Mouse (Mus musculus) myocyte (in vitro differentiated cells): ENCODE results near the gene C730034F03Rik. TPM values are rescaled to one million over a fixed set of nuclear protein-coding genes. Genes with fewer than 3 reads are reported as not detected.

Experiments used
- H3K27me3 ChIP-seq: one replicate; pipeline ENCODE4 v1.6.1; 2011; ENCODE audit not compliant: control insufficient read depth, insufficient read depth, insufficient read length
- H3K36me3 ChIP-seq: one replicate; pipeline ENCODE4 v1.6.1; 2011; ENCODE audit not compliant: control insufficient read depth, insufficient read depth
- H3K4me2 ChIP-seq: one replicate; pipeline ENCODE4 v1.6.1; 2011; ENCODE audit warnings: low read depth, control low read depth
- H3K4me3 ChIP-seq: one replicate; pipeline ENCODE4 v1.5.1; 2011; ENCODE audit warnings: mild to moderate bottlenecking, control low read depth, moderate library complexity
- H3K79me2 ChIP-seq: one replicate; pipeline ENCODE4 v1.6.1; 2011; ENCODE audit not compliant: control insufficient read depth, insufficient read depth
- H3ac ChIP-seq: one replicate; pipeline ENCODE4 v1.6.1; 2011; ENCODE audit not compliant: control insufficient read depth, insufficient read length
- CEBPB ChIP-seq: IDR thresholded peaks from 2 replicates; pipeline ENCODE4 v1.6.1; 2011; ENCODE audit warnings: mild to moderate bottlenecking, moderate library complexity; ENCODE audit not compliant: poor library complexity, insufficient read depth, severe bottlenecking
- E2F4 ChIP-seq: IDR thresholded peaks from one replicate; pipeline ENCODE4 v1.6.1; 2011; ENCODE audit warnings: mild to moderate bottlenecking, control low read depth, moderate library complexity; ENCODE audit not compliant: insufficient read depth
- MAX ChIP-seq: IDR thresholded peaks from one replicate; pipeline ENCODE4 v1.6.1; 2011; ENCODE audit warnings: low read depth, mild to moderate bottlenecking, control low read depth
- MYOD1 ChIP-seq, 3 experiments: IDR thresholded peaks; one replicate each; pipeline ENCODE4 v1.6.1; 2011; ENCODE audit warnings: control low read depth in 2 of 3, low read depth in 2 of 3, mild to moderate bottlenecking in 2 of 3, moderate library complexity in 1 of 3; ENCODE audit not compliant: insufficient read length in 2 of 3, control insufficient read depth in 1 of 3
- MYOG ChIP-seq, 3 experiments: IDR thresholded peaks; one replicate each; pipeline ENCODE4 v1.6.1; 2011; ENCODE audit warnings: control low read depth in 2 of 3, low read depth in 2 of 3, mild to moderate bottlenecking in 2 of 3; ENCODE audit not compliant: insufficient read length in 2 of 3, control insufficient read depth in 1 of 3, insufficient read depth in 1 of 3
- POLR2A ChIP-seq: IDR thresholded peaks from one replicate; pipeline ENCODE4 v1.6.1; 2011; ENCODE audit warnings: low read depth, mild to moderate bottlenecking, control low read depth, moderate library complexity; ENCODE audit not compliant: insufficient read length
- POLR2AphosphoS2 ChIP-seq: IDR thresholded peaks from one replicate; pipeline ENCODE4 v1.6.1; 2011; ENCODE audit warnings: low read depth, control low read depth; ENCODE audit not compliant: insufficient read length
- REST ChIP-seq: IDR thresholded peaks from one replicate; pipeline ENCODE4 v1.6.1; 2011; ENCODE audit warnings: mild to moderate bottlenecking, control low read depth, moderate library complexity; ENCODE audit not compliant: insufficient read depth, insufficient read length
- SRF ChIP-seq: IDR thresholded peaks from one replicate; pipeline ENCODE4 v1.6.1; 2011; ENCODE audit warnings: low read depth; ENCODE audit not compliant: control insufficient read depth, insufficient read length
- TCF12 ChIP-seq: IDR thresholded peaks from one replicate; pipeline ENCODE4 v1.6.1; 2011; ENCODE audit warnings: mild to moderate bottlenecking, control low read depth; ENCODE audit not compliant: poor library complexity, insufficient read depth, severe bottlenecking
- TCF3 ChIP-seq: IDR thresholded peaks from one replicate; pipeline ENCODE4 v1.6.1; 2011; ENCODE audit warnings: low read depth, control low read depth; ENCODE audit not compliant: insufficient read length
- USF1 ChIP-seq: IDR thresholded peaks from one replicate; pipeline ENCODE4 v1.6.1; 2011; ENCODE audit warnings: low read depth, mild to moderate bottlenecking, control low read depth, moderate library complexity
- polyA plus RNA-seq: library from polyadenylated mRNA; unstranded; fragments of >200 nt; fragmentation: generic; extraction: Trizol; gene quantifications from one replicate; pipeline ENCODE4 v1.2.1, GENCODE M21; 2012; ENCODE audit warnings: missing spikeins

Gene C730034F03Rik
- polyA plus RNA-seq, 1 experiment, result 0.80 TPM

DNA sequence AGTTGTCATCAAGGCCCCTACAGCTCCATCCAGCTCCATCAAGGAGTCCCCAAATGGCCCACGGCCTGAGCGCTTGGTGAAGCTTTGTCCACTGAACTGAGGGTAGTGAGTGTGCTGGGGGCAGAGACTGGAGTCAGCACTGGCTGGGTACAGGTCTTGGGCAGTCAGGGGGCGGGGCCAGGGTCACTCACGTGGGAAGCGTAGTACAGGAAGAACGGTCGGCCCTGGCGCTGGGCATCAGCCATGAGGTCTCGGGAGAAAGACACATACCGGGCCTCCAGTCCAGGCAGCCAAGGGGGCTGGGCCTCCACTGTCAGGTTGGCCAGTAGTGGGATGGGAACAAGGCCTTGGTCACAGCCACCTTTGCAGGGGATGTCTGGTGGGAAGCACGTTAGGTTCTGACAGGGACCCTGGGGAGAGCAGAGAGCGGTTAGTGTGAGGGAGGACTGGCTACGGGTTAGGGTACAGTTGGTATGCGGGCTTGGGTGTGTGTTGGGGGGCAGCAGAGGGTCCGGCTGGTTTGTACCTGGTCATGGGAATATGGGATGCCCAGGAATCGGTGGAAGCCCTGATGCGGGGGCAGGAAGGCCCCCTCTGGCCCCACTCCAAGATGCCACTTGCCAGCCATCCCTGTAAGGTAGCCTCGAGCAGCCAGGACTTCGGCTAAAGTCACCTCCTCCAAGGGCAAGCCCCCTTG, 45.4 kb downstream of the C730034F03Rik start:
- H3K79me2 ChIP-seq, result no peaks in the 10 kb centered on the region
- H3K36me3 ChIP-seq, result no peaks in the 10 kb centered on the region
- no peak overlapping the region for H3ac ChIP-seq
- peak overlapping the region; percentile 46 for H3K4me3 ChIP-seq
- TF ChIP-seq REST (no peak), USF1 (no peak), POLR2AphosphoS2 (no peak)
- H3K27me3 ChIP-seq, result no peaks in the 10 kb centered on the region
- peak overlapping the region; percentile 92 for H3K4me2 ChIP-seq

- TF ChIP-seq CEBPB (no peak), POLR2AphosphoS2 (no peak), TCF3 (no peak), MYOD1 (IDR thresholded peaks at IDR 0.05; ENCODE audit: control insufficient read depth in 1 of 3, insufficient read length in 2 of 3, low read depth in 2 of 3) (no peak)
- no peaks in the 10 kb centered on the region for H3K79me2 ChIP-seq
- H3K36me3 ChIP-seq, result no peaks in the 10 kb centered on the region
- no peaks in the 10 kb centered on the region for H3K27me3 ChIP-seq
- H3ac ChIP-seq, result no peak overlapping the region
- H3K4me3 ChIP-seq, result peak overlapping the region; percentile 46
- H3K4me2 ChIP-seq, result peak overlapping the region; percentile 92
Measured at GRCm38 (mm10) chr15:89475293-89475600, 45.9 kb downstream of the C730034F03Rik start.

DNA sequence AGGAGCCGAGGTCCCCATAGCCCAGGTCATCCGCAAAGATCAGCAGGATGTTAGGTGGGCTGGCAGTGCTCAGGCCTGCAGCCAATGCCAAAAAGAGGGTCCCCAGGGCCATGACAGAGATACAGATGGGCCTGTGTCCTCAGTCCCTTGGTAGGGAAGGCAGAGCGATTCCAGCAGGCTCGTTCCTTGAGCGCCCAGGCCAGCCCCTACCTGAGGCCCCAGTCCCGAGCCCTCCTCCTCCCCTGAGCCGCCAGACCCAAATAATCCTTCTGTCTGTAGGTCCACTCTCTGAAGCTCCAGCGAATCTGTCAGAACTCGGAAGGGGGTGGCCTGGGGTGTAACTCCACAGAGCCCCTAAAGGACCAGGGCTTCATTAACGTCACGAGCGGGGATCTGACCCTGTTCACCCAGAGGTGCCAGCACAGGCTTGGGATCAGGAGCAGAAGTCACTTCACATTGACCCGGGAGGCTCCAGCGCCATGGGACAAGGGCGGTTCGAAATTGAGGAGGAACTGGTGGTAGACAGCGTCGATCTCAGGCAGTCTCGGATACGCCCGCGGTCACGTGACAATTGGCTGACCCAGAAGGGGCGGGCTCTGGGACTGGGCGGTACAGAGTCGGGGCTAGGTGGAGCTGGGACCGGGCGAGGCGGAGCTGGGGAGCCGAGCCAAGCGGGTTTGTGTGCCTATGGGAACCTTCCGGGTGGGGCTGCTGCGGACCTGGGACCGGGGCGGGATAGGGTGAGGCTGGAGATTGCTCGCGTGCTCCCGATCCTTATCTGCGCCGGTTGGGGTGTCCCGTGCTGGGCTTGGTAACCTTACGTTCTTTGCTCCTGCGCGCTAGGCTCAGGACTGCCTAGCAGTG, 46.5 kb downstream of the C730034F03Rik start:
- TF ChIP-seq MAX (no peak), USF1 (peak; percentile 96), POLR2AphosphoS2 (peak; percentile 92), SRF (no peak), POLR2A (peak; percentile 96)

GRCm38 (mm10) chr15:89476475-89476815, 47.1 kb downstream of the C730034F03Rik start:
- Histone ChIP-seq H3K27me3 (no peaks in the 10 kb centered on the region), H3K79me2 (no peaks in the 10 kb centered on the region), H3K4me2 (peak overlapping the region; percentile 92), H3K4me3 (peak overlapping the region; percentile 46), H3ac (peak overlapping the region; percentile 11), H3K36me3 (no peaks in the 10 kb centered on the region)
- TF ChIP-seq SRF (no peak), E2F4 (no peak), CEBPB (no peak), POLR2AphosphoS2 (no peak), POLR2A (no peak), TCF12 (no peak), MAX (no peak), REST (no peak), MYOG (IDR thresholded peaks at IDR 0.05; ENCODE audit: control insufficient read depth in 1 of 3, insufficient read depth in 1 of 3, insufficient read length in 2 of 3, low read depth in 2 of 3) (no peak), TCF3 (no peak), MYOD1 (IDR thresholded peaks at IDR 0.05; ENCODE audit: control insufficient read depth in 1 of 3, insufficient read length in 2 of 3, low read depth in 2 of 3) (no peak), USF1 (no peak)

More for the DNA sequence above, 46.5 kb downstream of the C730034F03Rik start:
- H3K4me3 ChIP-seq, result peak overlapping the region; percentile 46
- H3K27me3 ChIP-seq, result no peaks in the 10 kb centered on the region
- H3ac ChIP-seq, result peak overlapping the region; percentile 11
- H3K4me2 ChIP-seq, result peak overlapping the region; percentile 92
- H3K36me3 ChIP-seq, result no peaks in the 10 kb centered on the region
- no peaks in the 10 kb centered on the region for H3K79me2 ChIP-seq

DNA sequence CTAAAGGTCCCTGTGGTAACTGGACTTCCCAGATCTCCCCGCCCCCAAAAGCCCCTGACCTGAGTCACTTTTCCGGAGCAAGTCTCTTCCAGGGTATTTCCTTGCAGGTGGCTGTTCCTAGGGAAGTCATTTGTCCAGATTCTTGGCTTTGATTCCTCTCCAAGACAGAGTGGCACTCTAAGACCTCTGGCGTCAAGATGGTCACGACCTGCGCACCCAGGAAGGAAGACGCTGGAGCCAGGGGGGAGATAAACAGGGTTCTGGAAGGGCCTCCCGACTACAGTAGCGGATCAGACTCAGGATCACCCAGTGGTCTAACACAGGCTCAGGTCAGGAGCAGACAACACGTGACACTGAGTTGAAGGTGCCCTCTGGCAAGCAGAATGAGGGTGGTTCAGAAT, 47.7 kb downstream of the C730034F03Rik start, which contains the start of gene Arsa:
TSS of gene Arsa (minus strand) at position 335 of the 401 bp plus-strand sequence.
- no peaks in the 10 kb centered on the region for H3K79me2 ChIP-seq
- no peak for TF ChIP-seq USF1
- no peak for TF ChIP-seq E2F4
- TF ChIP-seq POLR2A, result no peak
- no peak for TF ChIP-seq CEBPB
- no peak for TF ChIP-seq SRF
- TF ChIP-seq TCF12, result no peak
- TF ChIP-seq POLR2AphosphoS2, result no peak
- no peak for TF ChIP-seq MYOD1 (IDR thresholded peaks at IDR 0.05; ENCODE audit: control insufficient read depth in 1 of 3, insufficient read length in 2 of 3, low read depth in 2 of 3)
- no peak for TF ChIP-seq REST
- no peak for TF ChIP-seq MYOG (IDR thresholded peaks at IDR 0.05; ENCODE audit: control insufficient read depth in 1 of 3, insufficient read depth in 1 of 3, insufficient read length in 2 of 3, low read depth in 2 of 3)
- H3K36me3 ChIP-seq, result no peaks in the 10 kb centered on the region
- peak within 1 kb of the TSS; percentile 46 for H3K4me3 ChIP-seq
- H3ac ChIP-seq, result peak within 1 kb of the TSS; percentile 11
- peak within 1 kb of the TSS; percentile 92 for H3K4me2 ChIP-seq
- H3K27me3 ChIP-seq, result no peaks in the 10 kb centered on the region
